Mouse (Mus musculus) gastrocnemius, adult 8-10 months (tissue): ENCODE measurements around the gene Batf. TPM values are rescaled to one million over a fixed set of nuclear protein-coding genes. Genes with fewer than 3 reads are reported as not detected.
"Not testable (repeated sequence)": the region's sequence is repeated elsewhere in the genome, so short reads cannot be mapped to it uniquely, and the experiment has no call there.

Source experiments
- DNase-seq, 2 experiments: peaks; one replicate each; pipeline ENCODE4 v3.0.0; 2022; ENCODE audit warnings: low spot score in 2 of 2
- total RNA-seq, 4 experiments: library from RNA; stranded (reverse); gene quantifications; 2 replicates each; pipeline ENCODE4 v1.2.4; 2022

The Batf gene
- total RNA-seq, 4 experiments from 2014 or later: not detected

- no peak for DNase-seq
Measured at GRCm38 (mm10) chr12:85684411-85685275, 1.8 kb upstream of the Batf start.

- DNase-seq: no peak
Measured at GRCm38 (mm10) chr12:85687217-85687533, 706 bp downstream of the Batf start.

GRCm38 (mm10) chr12:85687846-85688245, 1.4 kb downstream of the Batf start:
- no peak for DNase-seq

GRCm38 (mm10) chr12:85695787-85696186, 9.3 kb downstream of the Batf start:
- no peak for DNase-seq

- DNase-seq: no peak
Measured at GRCm38 (mm10) chr12:85696436-85696835, 10.0 kb downstream of the Batf start.

- not testable (repeated sequence) for DNase-seq
Measured at GRCm38 (mm10) chr12:85698179-85698578, 11.7 kb downstream of the Batf start.

- DNase-seq: no peak
Measured at GRCm38 (mm10) chr12:85700191-85700841, 13.8 kb downstream of the Batf start.

- no peak for DNase-seq
Measured at GRCm38 (mm10) chr12:85700842-85701223, 14.4 kb downstream of the Batf start.

- DNase-seq: no peak
Measured at GRCm38 (mm10) chr12:85702166-85703055, 15.9 kb downstream of the Batf start.

- no peak for DNase-seq
Measured at GRCm38 (mm10) chr12:85703507-85703906, 17.0 kb downstream of the Batf start.

- peak in 1 of 2 experiments; percentile 4 for DNase-seq
Measured at GRCm38 (mm10) chr12:85704566-85704965, 18.1 kb downstream of the Batf start.

GRCm38 (mm10) chr12:85705002-85705830, 18.7 kb downstream of the Batf start:
- DNase-seq: peak; percentile 59 to 71

- no peak for DNase-seq
Measured at GRCm38 (mm10) chr12:85705831-85706530, 19.5 kb downstream of the Batf start.

GRCm38 (mm10) chr12:85706906-85707305, 20.4 kb downstream of the Batf start:
- DNase-seq: no peak

GRCm38 (mm10) chr12:85707391-85707790, 20.9 kb downstream of the Batf start:
- no peak for DNase-seq

GRCm38 (mm10) chr12:85708556-85708955, 22.1 kb downstream of the Batf start:
- DNase-seq: no peak

GRCm38 (mm10) chr12:85710695-85711094, 24.2 kb downstream of the Batf start:
- no peak for DNase-seq

GRCm38 (mm10) chr12:85712587-85712986, 26.1 kb downstream of the Batf start:
- DNase-seq: no peak

GRCm38 (mm10) chr12:85714126-85714525, 27.7 kb downstream of the Batf start:
- no peak for DNase-seq

GRCm38 (mm10) chr12:85725306-85725705, 38.8 kb downstream of the Batf start:
- DNase-seq: no peak
